Comparison of ENCODE assay signal across 27 mouse cellular contexts in the genomic region with DNA sequence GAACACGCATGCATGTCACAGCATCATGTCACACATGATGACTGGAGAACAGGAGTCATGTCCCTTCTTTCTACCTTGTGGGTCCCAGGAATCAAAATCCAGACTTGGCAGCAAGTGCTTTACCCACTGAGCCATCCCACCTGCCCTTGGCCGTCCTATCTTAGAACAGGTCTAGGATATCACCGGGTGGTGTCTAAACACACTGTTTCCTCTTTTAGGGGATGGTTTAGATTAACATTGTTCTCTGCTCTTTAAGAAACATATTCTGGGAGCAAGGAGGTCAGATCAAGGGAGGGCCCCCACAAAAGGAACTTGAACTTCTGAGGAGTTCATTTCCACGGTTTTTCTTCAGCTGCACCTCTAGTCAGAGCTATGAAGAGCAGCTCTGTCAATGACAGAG.
A peak's percentile ranks its signal among the peaks of the same experiment; 100 is the strongest.
DNase-seq lines count a peak whose midpoint lies in the region; ATAC-seq and TF ChIP-seq lines count a peak whose summit lies in the region.
"Had no signal": no experiment of that assay in that cellular context is flagged by ENCODE, and none has a peak within 500 bp of the region (broad histone marks: within the 10 kb centered on the region; RNA-seq: fewer than 3 reads in every experiment).

No protein-coding gene starts in this region.

- TF ChIP-seq CTCF in layer of hippocampus, adult 2 months (conservative IDR thresholded peaks at IDR 0.05), result no peak
- TF ChIP-seq CTCF in midbrain, postnatal 0 days (IDR thresholded peaks at IDR 0.05), result no peak

- H3K4me2 ChIP-seq in midbrain, embryonic 15.5 days, result no peak overlapping the region
- no peak overlapping the region for H3K4me2 ChIP-seq in midbrain, postnatal 0 days (ENCODE audit: low read depth, low read length, poor library complexity, severe bottlenecking)
- H3K4me2 ChIP-seq: embryonic facial prominence, embryonic 13.5 days; forebrain, embryonic 12.5 days; heart, embryonic 12.5 days; heart, embryonic 15.5 days had no signal

- no peaks in the 10 kb centered on the region for H3K27me3 ChIP-seq in midbrain, embryonic 15.5 days (replicated peaks)
- H3K27me3 ChIP-seq in midbrain, postnatal 0 days (ENCODE audit: insufficient read depth, low read length), result no peaks in the 10 kb centered on the region
- H3K27me3 ChIP-seq: embryonic facial prominence, embryonic 13.5 days; forebrain, embryonic 12.5 days; forebrain, embryonic 15.5 days; heart, embryonic 12.5 days; heart, embryonic 15.5 days; Patski had no signal

- peaks cover 31% of the 10 kb centered on the region for H3K4me1 ChIP-seq in midbrain, embryonic 15.5 days
- H3K4me1 ChIP-seq in midbrain, postnatal 0 days (ENCODE audit: insufficient read depth, low read length), result peaks cover 18% of the 10 kb centered on the region

- no peak for DNase-seq in layer of hippocampus, adult 2 months (ENCODE audit: low spot score in 2 of 2)
- DNase-seq in layer of hippocampus, adult 9-11 months, result no peak
- peak; percentile 52 for DNase-seq in lung, postnatal 36 days
- DNase-seq in lung, postnatal 4 days, result no peak
- DNase-seq in midbrain, postnatal 0 days (ENCODE audit: low spot score), result no peak
- no peak for DNase-seq in right cerebral cortex, postnatal 14 days
- DNase-seq: adrenal gland, postnatal 10 days; adrenal gland, postnatal 36 days; cerebellum, adult 11-12 months; cerebellum, adult 8-10 months; cerebellum, postnatal 10 days; cerebellum, postnatal 36 days; embryo, embryonic 11 days; gastrocnemius, postnatal 25 days; heart, adult 18-20 months; heart, postnatal 10 days; heart, postnatal 36 days had no signal

- no peak overlapping the region for H3K9ac ChIP-seq in midbrain, embryonic 15.5 days
- H3K9ac ChIP-seq in midbrain, postnatal 0 days (replicated peaks; ENCODE audit: low read length, poor library complexity, severe bottlenecking), result no peak overlapping the region
- H3K9ac ChIP-seq: embryonic facial prominence, embryonic 13.5 days; forebrain, embryonic 12.5 days; forebrain, embryonic 15.5 days; heart, embryonic 12.5 days; heart, embryonic 15.5 days; hindbrain, embryonic 14.5 days had no signal

- H3K36me3 ChIP-seq in midbrain, embryonic 15.5 days (replicated peaks), result no peaks in the 10 kb centered on the region
- H3K36me3 ChIP-seq in midbrain, postnatal 0 days (ENCODE audit: insufficient read depth, low read length), result no peaks in the 10 kb centered on the region
- H3K36me3 ChIP-seq: embryonic facial prominence, embryonic 10.5 days; forebrain, embryonic 12.5 days; forebrain, embryonic 15.5 days; heart, embryonic 15.5 days had no signal

- WGBS in midbrain, embryonic 15.5 days, result 61% methylated on average over 4 of the region's 4 CpGs
- WGBS in midbrain, postnatal 0 days, result 61% methylated on average over 4 of the region's 4 CpGs

- no peaks in the 10 kb centered on the region for H3K9me3 ChIP-seq in midbrain, embryonic 15.5 days
- no peaks in the 10 kb centered on the region for H3K9me3 ChIP-seq in midbrain, postnatal 0 days (ENCODE audit: low read length)
- H3K9me3 ChIP-seq: embryonic facial prominence, embryonic 10.5 days; embryonic facial prominence, embryonic 13.5 days; forebrain, embryonic 15.5 days; heart, embryonic 12.5 days; heart, embryonic 15.5 days had no signal

- H3K4me3 ChIP-seq in layer of hippocampus, adult 2 months, result no peak overlapping the region
- no peak overlapping the region for H3K4me3 ChIP-seq in midbrain, embryonic 15.5 days
- H3K4me3 ChIP-seq in midbrain, postnatal 0 days (ENCODE audit: low read depth, low read length), result no peak overlapping the region
- H3K4me3 ChIP-seq: embryonic facial prominence, embryonic 10.5 days; embryonic facial prominence, embryonic 13.5 days; erythroblast, embryonic 14.5 days; forebrain, embryonic 12.5 days; forebrain, embryonic 15.5 days; heart, embryonic 12.5 days; heart, embryonic 15.5 days had no signal

- ATAC-seq in midbrain, embryonic 15.5 days (replicated peaks), result no peak
- no peak for ATAC-seq in midbrain, postnatal 0 days (ENCODE audit: low FRiP score)
- ATAC-seq: forebrain, embryonic 15.5 days; Patski had no signal

- peak overlapping the region; percentile 36; the same call in 1 of the 2 replicates for H3K27ac ChIP-seq in layer of hippocampus, adult 2 months
- H3K27ac ChIP-seq in midbrain, embryonic 15.5 days, result peak overlapping the region; percentile 83; the same call in 1 of the 2 replicates
- no peak overlapping the region for H3K27ac ChIP-seq in midbrain, postnatal 0 days (ENCODE audit: low read depth, low read length)
- H3K27ac ChIP-seq: embryonic facial prominence, embryonic 10.5 days; embryonic facial prominence, embryonic 13.5 days; forebrain, embryonic 12.5 days; heart, embryonic 15.5 days; hindbrain, embryonic 14.5 days had no signal
